Mouse (Mus musculus) layer of hippocampus, postnatal 25 days (tissue): ENCODE results near the gene Fbxo39. TPM values are rescaled to one million over a fixed set of nuclear protein-coding genes. Genes with fewer than 3 reads are reported as not detected.
A peak's percentile ranks its signal among the peaks of the same experiment; 100 is the strongest.

Experiments
- DNase-seq, 2 experiments: peaks; one replicate each; pipeline ENCODE4 v3.0.0; 2022; ENCODE audit warnings: mixed read lengths in 2 of 2, low spot score in 1 of 2; ENCODE audit errors: extremely low spot score in 1 of 2
- total RNA-seq, 2 experiments: library from RNA; stranded (reverse); gene quantifications; 2 replicates each; pipeline ENCODE4 v1.2.3; 2021

Gene Fbxo39
- total RNA-seq, 2 experiments from 2014 or later: not detected

DNA sequence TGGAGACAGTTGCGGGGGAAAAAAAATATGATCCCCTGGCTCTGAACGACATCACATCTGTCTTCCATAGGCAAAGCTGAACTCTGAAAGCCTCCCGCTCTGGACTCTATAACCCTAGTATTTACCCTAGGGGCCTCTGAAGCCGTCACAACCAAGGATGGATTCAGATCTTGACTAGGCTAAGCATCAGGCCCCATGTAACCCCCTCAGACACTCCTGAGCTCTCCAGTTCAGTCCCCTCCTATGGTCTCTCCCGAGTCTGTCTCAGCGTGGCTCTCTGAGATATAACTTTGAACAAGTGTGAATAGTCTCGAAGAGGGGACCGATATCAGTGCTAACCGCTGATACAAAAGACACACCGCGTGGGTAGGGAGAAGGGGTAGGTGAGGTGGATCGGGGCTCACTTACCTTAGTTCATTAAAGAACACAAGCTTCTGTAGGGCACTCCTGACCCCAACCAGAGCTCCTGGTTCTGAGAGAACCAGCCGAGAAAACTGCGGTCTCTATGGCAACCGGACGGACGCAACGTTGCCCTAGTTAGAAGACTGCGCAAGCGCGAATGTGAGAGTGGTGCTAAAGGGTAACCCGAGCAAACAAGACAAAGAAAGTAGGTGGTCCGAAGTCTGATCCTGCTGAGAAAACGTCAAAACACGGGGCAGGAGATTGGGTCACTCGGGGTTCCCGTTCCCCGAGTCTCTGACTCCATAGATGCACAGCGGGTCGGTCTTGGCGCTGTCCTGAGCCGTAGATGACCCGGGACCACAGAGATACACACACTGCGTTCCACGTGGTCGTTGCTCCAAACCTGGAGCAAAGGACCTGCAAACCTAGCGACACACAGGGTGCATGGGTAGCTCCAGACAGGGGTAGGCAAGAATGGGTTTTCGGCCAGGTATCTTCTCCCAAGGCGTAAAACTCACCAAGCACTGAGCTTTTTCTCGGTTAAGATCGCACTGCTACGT, 47.4 kb downstream of the Fbxo39 start:
- DNase-seq: peak; percentile 31 to 69

DNA sequence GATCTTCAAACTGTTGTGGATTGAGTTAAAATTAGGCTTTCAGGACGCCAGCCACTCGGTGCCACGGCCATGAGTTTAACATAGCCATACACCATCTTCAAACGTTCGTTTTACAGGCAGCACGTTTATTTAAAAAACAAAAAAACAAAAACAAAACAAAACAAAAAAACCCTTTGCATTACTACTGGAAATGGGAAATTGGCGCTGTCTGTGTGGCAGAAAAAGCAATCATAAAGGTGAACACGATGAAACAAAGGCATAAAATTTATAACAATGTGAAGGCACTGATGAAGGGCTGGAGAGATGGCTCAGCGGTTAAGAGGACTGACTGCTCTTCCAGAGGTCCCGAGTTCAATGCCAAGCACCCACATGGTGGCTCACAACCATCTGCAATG, 48.1 kb downstream of the Fbxo39 start, which contains the start of gene Tekt1:
TSS of gene Tekt1 (minus strand) at position 96 of the 395 bp plus-strand sequence.
- no peak for DNase-seq

DNA sequence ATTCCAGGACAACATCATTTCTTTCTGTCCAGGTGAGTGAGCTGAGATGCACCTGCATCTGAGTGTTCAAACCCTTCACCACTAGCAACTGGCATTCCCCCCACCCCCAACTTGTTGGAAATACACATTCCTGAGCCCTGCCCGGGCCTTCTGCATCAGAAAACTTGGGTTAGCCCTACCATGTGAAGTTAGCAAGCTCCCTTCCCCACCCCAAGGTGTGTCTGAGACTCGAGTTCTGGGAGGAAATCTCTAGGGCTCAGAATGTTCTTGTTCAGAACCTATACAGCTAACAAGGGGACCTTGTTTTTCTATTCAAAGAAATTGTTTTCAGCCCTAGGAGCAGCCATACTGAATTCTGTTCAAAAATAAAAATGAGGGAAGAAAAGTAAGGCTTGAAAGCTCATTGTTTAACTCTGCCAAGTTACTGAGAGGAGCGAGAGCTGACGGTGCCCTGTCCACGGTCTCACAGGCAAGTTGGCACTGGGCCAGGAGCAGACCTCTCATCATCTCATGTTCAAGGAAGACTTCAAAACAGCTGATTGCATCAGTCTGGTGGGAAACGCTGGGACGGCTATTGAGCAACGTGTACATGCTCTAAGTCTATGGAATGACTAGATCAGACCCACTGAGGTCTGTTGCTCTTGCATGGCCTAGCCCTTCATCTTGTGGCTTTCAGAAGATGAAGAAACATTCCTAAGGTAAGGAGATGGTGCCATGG, 49.4 kb downstream of the Fbxo39 start:
- DNase-seq: no peak

DNA sequence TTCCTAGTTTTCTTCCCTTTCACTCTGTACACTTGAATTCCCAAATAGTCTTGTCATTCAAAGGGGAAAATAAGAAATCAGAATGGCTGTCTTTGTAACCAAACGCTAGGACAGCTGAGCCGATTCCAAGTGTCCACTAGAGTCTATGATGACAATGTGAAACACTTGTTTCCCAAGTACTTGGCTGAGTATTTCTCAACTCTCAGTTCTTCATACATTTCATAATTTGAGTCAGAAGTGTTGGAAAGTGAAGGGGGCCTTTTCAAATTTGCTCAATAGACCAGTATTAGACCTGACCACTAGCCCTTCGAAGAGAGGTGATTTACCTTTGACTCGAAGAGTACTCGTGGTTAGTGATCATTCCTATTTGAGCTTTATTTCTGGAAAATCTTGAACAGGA, 50.3 kb downstream of the Fbxo39 start:
- DNase-seq: no peak

DNA sequence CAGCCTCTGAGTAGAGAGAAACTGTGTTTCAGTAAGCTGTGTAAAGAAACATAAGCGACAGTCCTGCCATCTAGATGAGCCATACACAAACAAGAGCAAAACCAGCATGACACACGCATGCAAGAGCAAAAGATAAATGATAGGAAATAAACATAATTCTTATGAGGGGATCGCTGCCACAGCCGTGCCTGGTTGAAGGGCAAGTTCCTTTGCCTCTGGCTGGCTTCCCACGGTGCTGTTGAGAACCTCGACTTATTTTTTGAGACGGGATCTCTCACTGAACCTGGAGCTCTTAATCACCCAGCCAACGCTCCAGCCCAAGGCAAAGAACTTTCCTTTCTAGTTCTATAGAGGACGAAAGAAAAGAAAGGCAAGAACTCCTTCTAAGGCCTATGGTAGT, 51.9 kb downstream of the Fbxo39 start:
- no peak for DNase-seq

DNA sequence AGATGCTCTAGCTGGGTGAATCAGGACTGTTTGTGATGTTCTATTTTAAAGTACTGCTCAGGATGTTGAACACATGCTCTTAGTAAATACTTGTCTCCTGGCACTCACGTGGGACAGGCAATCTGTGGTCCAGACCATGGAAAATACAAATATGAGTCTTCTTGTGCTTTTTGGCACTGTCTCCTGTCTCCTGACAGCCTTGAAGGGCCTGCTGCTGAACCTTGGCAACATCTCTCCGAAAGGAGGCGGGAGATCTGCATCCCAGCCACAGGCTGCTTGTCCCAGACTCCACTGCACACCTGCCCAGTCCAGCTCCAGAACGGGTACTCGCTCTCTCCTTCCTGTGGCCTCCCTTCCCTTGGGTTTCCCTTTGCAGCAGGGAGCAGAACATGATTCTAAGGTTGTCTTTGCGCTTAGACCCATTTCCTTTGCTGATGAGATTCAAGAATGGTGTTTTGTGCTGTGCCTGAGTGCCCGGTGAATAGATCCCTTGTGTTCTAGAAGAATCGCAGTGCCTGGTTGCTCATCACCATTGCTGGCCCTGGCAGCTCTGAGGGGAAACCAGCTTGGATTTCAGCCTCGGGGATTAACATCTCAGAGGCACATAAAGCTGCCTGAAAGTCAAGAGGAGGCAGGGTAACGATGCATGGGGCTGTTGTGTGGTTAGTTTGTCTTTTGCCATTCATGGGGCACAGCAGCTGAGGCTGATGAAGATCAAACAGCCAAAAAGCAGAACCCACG, 53.9 kb downstream of the Fbxo39 start:
- no peak for DNase-seq

Other genes starting within 250 kb of the Fbxo39 start
- 10 to 100 TPM; 25.0 to 27.9 TPM for gene Pitpnm3, start 178.7 kb upstream of the Fbxo39 start, total RNA-seq
- 10 to 100 TPM in 1 of 2 experiments, 1 to 10 TPM in 1; 8.2 to 12.9 TPM for gene Gm43951, start 107.6 kb upstream of the Fbxo39 start, total RNA-seq
- gene 4933427D14Rik, start 107.0 kb upstream of the Fbxo39 start, total RNA-seq: 10 to 100 TPM; 21.1 to 27.1 TPM
- gene Txndc17, start 106.9 kb upstream of the Fbxo39 start, total RNA-seq: 10 to 100 TPM; 31.8 to 36.8 TPM
- 10 to 100 TPM; 14.5 to 16.4 TPM for gene Med31, start 98.9 kb upstream of the Fbxo39 start, total RNA-seq
- gene Slc13a5, start 47.2 kb upstream of the Fbxo39 start, total RNA-seq: 10 to 100 TPM in 1 of 2 experiments, 1 to 10 TPM in 1; 9.9 to 12.2 TPM
- gene Xaf1, start 12.8 kb upstream of the Fbxo39 start, total RNA-seq: 1 to 10 TPM; 2.4 to 3.3 TPM
- gene Tekt1, start 48.0 kb downstream of the Fbxo39 start, total RNA-seq: 1 to 10 TPM; 2.7 to 3.1 TPM
- 1 to 10 TPM; 2.0 to 3.0 TPM for gene Smtnl2, start 97.3 kb downstream of the Fbxo39 start, total RNA-seq
- under 1 TPM in 1 of 2 experiments, not detected in 1; 0.20 TPM for gene Ggt6, start 121.1 kb downstream of the Fbxo39 start, total RNA-seq
- gene Mybbp1a, start 126.9 kb downstream of the Fbxo39 start, total RNA-seq: 10 to 100 TPM; 48.3 to 54.0 TPM
- gene Spns2, start 175.5 kb downstream of the Fbxo39 start, total RNA-seq: 10 to 100 TPM; 95.8 to 97.0 TPM
- gene Spns3, start 236.1 kb downstream of the Fbxo39 start, total RNA-seq: under 1 TPM; 0.15 to 0.28 TPM